Mouse (Mus musculus): Measurements from ENCODE around the gene Tmprss9.
A peak's percentile ranks its signal among the peaks of the same experiment; 100 is the strongest.

Gene Tmprss9

GRCm38 (mm10) chr10:80843087-80843930 is 28.3 kb upstream of the Tmprss9 start:
- DNase-seq (ENCODE audit: low spot score): no peak

GRCm38 (mm10) chr10:80843931-80844547 is 27.6 kb upstream of the Tmprss9 start, which contains the start of gene Lingo3:
TSS of gene Lingo3 (minus strand) at chr10:80844039.
- no peak for DNase-seq (ENCODE audit: low spot score)

- DNase-seq (ENCODE audit: low spot score): no peak
Observed at GRCm38 (mm10) chr10:80845055-80845693, 26.5 kb upstream of the Tmprss9 start.

DNA sequence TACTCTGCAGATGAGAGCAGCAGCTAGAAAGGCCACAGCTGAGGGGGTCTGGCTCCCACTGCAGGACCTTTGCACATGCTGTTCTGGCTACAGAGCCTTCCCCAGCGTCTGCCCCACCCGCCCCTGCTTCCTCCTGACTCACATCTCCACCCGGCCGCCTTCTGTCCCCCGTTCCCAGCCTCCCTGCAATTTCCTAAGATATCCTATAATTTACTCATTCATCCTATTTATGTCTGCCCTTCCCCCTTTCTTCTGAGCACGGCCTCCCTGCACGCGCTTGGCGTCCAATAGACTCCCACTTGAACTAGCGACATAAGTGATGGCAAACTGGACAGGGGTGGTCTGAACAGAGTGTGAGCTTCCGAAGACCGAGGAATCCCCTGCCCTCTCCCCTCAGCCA is 25.9 kb upstream of the Tmprss9 start:
- no peak for DNase-seq (ENCODE audit: low spot score)

DNA sequence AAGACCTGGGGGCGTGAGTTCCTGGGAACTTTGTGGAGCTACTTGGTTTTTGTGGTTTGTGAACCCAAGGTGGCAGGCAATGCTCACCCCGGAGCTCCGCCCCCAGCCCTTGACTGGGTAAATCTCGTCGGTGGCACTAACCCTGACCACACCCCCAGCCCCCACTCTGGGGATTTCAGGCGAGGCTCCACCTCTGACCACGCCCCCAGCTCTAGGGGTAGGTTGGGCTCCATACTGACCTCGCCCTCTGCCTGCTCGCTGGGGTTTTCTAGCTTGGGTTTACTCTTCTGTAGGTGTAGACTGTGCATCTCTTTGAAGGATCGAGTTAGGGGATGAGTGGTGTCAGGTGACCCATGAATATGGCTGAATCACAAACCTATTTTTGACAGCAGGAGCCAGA is 23.1 kb upstream of the Tmprss9 start:
- DNase-seq (ENCODE audit: low spot score): no peak

- DNase-seq (ENCODE audit: low spot score): peak; percentile 99
Observed at GRCm38 (mm10) chr10:80854913-80855748, 16.5 kb upstream of the Tmprss9 start, which contains the start of the genes Lsm7 and Sppl2b. TSS of gene Lsm7 (minus strand) at chr10:80855209. TSS of gene Sppl2b (plus strand) at chr10:80855275.

DNA sequence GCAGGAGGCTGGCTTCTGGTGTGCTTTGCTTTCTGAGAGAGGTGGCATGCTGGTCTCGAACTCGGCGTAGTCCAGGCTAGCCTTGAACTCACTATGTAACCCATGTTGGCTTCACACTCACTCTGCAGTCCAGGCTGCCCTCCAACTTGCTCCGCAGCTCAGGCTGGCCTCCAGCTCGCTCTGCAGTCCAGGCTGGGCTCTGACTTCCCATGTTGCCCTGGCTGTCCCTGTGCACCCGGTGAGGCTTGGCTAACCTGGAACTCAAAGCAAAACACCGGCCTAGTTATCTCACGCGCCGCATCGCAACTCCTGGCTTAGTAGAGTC is 15.9 kb upstream of the Tmprss9 start:
- DNase-seq (ENCODE audit: low spot score): no peak

DNA sequence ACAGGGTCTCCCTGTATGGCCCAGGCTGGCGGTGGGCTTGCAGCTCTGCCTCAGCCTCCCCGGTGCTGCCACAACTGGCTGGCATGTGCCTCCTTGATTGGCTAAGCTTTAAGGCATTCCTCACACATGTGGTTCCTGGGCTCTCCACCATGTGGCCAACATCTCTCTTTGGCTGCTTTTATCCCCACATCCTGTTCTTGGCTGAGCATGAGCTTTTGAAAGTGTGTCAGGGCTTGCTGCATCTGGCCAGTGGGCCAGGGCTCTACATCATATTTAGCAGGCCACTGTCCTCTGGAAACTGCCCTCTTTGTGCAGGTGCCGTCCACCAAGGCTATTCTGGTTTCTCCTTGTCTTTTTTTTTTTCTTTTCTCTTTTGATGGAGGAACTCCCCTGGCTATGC is 15.4 kb upstream of the Tmprss9 start:
- DNase-seq (ENCODE audit: low spot score): no peak

- DNase-seq (ENCODE audit: low spot score): no peak
Observed at GRCm38 (mm10) chr10:80856908-80857307, 14.7 kb upstream of the Tmprss9 start.

DNA sequence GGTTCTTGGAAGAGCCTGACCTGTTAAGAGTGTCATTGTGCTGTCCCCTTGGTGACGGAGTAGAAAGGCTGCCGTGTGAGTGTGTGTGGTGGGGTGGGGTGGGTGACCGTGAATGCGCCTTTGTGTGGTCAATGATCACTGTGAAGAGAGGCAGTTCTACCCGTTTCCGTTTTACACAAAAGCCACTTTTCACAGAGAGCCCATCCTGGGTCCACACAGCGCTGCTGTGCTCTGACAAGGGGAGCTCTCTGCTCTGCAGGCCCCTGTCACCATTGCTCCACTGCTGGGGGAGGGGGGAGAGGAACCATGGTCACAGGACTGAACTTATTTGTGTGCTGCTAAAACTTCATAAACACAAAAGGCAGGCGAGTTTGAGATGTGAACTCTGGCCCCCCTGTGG is 14.3 kb upstream of the Tmprss9 start:
- no peak for DNase-seq (ENCODE audit: low spot score)

GRCm38 (mm10) chr10:80857848-80858247 is 13.8 kb upstream of the Tmprss9 start:
- no peak for DNase-seq (ENCODE audit: low spot score)

DNA sequence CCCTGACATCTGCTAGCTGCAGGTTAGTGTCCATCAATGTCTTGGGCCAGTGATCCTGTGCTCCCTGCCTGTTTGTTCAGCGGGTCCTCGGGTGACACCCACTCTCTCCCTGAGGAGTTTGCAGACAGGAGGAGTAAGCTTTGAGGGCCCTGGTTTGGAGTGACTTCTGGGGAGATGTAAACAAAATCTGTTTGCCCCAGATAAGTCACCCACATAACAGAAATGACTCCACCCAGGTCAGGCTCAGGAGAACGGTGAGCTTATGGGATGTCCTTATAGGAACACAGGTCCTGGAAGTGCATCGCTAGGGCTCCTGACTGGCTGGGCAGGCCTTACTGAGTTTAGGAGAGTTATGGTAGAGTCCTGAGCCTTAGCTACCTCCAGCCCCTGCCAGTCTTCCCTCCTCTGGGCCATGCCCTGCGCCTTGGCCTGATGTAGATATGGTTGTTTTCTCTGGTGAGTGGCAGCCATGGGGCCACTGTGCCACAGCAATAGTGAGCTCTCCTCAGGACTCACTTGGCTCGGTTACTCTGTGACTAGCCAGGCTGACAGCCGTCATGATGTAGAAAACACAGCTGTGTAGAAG is 13.2 kb upstream of the Tmprss9 start:
- no peak for DNase-seq (ENCODE audit: low spot score)

GRCm38 (mm10) chr10:80862305-80862704 is 9.3 kb upstream of the Tmprss9 start:
- no peak for DNase-seq (ENCODE audit: low spot score)

DNA sequence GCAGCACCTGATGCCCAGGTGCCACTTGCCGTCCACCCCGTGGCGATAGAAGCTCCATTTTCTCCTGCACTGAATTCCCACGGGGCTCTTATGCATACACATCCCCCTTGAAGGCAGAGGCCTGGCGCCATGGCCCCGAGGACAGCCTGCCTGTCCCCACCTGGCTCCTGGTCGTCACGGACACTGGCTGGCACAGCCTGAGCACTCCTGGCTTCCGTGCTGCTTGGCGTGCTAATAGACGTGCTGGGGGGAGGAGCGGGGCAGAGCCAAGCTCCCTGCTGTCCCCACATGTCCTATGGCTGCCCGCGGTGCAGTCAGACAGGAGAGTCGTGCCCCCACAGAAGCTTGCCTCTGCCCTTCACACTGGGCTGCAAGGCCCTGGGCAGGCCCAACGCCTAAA is 7.2 kb upstream of the Tmprss9 start:
- no peak for DNase-seq (ENCODE audit: low spot score)

DNA sequence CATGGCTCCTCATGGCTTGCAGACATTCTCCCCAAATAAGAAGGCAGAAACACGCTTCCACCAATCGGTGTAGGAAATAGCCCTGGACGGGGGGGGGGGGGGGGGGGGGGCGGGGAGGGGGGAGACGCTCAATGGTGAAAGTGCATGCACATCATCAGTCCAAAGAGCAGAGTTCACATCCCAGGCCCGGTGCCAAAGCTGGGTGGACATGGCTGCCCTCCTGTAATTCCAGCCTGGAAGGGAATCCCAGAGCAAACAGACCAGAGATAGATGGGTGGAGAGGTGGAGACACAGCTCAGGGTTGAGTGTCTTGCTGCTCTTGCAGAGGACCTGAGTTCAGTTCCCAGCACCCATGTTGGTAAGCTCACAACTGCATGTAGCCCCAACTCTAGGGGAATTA is 655 bp upstream of the Tmprss9 start:
- DNase-seq (ENCODE audit: low spot score): no peak

- DNase-seq (ENCODE audit: low spot score): no peak
Observed at GRCm38 (mm10) chr10:80874035-80874434, 2.4 kb downstream of the Tmprss9 start.

- no peak for DNase-seq (ENCODE audit: low spot score)
Observed at GRCm38 (mm10) chr10:80876028-80876427, 4.4 kb downstream of the Tmprss9 start.

DNA sequence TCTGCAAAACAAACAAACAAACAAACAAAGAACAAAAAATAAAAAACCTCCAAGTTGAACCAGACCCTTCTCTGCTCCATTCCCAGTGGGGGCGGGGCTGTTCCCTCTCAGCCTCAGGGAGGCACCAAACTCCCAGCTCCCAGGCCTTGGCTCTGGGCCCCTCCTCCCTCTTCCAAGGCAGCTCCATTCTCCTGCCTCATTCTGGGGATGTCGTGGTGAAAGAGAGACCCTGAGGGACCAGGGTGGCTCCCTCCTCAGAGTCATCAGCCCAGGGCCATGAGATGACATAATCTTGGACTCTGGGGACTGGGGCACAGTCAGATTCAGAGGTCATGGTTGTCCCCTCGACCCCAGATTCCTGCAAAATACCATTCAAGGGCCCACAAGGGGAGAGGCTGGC is 4.9 kb downstream of the Tmprss9 start:
- DNase-seq (ENCODE audit: low spot score): no peak

GRCm38 (mm10) chr10:80880131-80880641 is 8.5 kb downstream of the Tmprss9 start:
- DNase-seq (ENCODE audit: low spot score): no peak

GRCm38 (mm10) chr10:80880901-80881300 is 9.3 kb downstream of the Tmprss9 start:
- no peak for DNase-seq (ENCODE audit: low spot score)

DNA sequence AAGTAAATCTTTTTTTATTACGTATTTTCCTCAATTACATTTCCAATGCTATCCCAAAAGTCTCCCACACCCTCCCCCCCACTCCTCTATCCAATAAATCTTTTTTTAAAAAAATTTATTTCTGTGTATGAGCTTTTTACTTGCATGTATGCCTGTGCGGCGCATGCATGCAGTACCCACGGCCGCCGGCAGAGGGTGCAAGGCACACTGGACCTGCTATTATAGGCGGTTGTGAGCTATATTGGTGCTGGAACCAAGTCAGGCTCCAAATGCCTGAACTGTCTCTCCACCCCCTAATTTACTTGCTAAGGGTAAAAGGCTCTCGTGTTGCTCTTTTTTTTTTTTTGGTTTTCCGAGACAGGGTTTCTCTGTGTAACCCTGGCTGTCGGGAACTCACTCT is 9.7 kb downstream of the Tmprss9 start:
- peak; percentile 42 for DNase-seq (ENCODE audit: low spot score)

- DNase-seq (ENCODE audit: low spot score): no peak
Observed at GRCm38 (mm10) chr10:80887181-80887580, 15.5 kb downstream of the Tmprss9 start.
